Mouse (Mus musculus): ENCODE results near the gene Slc13a5. TPM values are rescaled to one million over a fixed set of nuclear protein-coding genes. Genes with fewer than 3 reads are reported as not detected.

Gene Slc13a5
- polyA plus RNA-seq (2012; ENCODE audit: insufficient read depth, low replicate concordance): 0.50 TPM in 1 of 2 replicates, not detected in the other

- no peak for TF ChIP-seq FLI1 (IDR thresholded peaks at IDR 0.05; ENCODE audit: low read length)
- no peak for TF ChIP-seq GATA1 (IDR thresholded peaks at IDR 0.05; ENCODE audit: borderline replicate concordance, low read length)
- peak within 1 kb of the TSS; percentile 86 for H3K4me3 ChIP-seq (replicated peaks)
- H3K9me3 ChIP-seq: peaks cover 3% of the 10 kb centered on the region; the same call in 1 of the 2 replicates
- H3K4me1 ChIP-seq: peaks cover 22% of the 10 kb centered on the region
- H3K36me3 ChIP-seq (replicated peaks; ENCODE audit: low read length): no peaks in the 10 kb centered on the region
- peaks cover 76% of the 10 kb centered on the region for H3K27me3 ChIP-seq (replicated peaks)
These were observed at the start of gene Slc13a5 for GRCm38 (mm10) chr11:72266960-72267560. TSS of gene Slc13a5 (minus strand) at chr11:72267222.

- TF ChIP-seq GATA1 (IDR thresholded peaks at IDR 0.05; ENCODE audit: borderline replicate concordance, low read length): no peak
- no peak for TF ChIP-seq FLI1 (IDR thresholded peaks at IDR 0.05; ENCODE audit: low read length)
- Histone ChIP-seq H3K36me3 (replicated peaks; ENCODE audit: low read length) (peaks cover 20% of the 10 kb centered on the region), H3K9me3 (no peaks in the 10 kb centered on the region), H3K4me3 (replicated peaks) (peak within 1 kb of the TSS; percentile 62), H3K4me1 (peaks cover 14% of the 10 kb centered on the region), H3K27me3 (replicated peaks) (peaks cover 48% of the 10 kb centered on the region)
These were observed 47.3 kb upstream of the Slc13a5 start, which contains the start of gene Fbxo39 for GRCm38 (mm10) chr11:72314151-72314895. TSS of gene Fbxo39 (plus strand) at chr11:72314444.

- H3K4me3 ChIP-seq (replicated peaks): no peak overlapping the region
- H3K4me1 ChIP-seq: peaks cover 17% of the 10 kb centered on the region
- H3K36me3 ChIP-seq (replicated peaks; ENCODE audit: low read length): peaks cover 47% of the 10 kb centered on the region
These were observed 44.5 kb upstream of the Slc13a5 start for GRCm38 (mm10) chr11:72311355-72312001.

DNA sequence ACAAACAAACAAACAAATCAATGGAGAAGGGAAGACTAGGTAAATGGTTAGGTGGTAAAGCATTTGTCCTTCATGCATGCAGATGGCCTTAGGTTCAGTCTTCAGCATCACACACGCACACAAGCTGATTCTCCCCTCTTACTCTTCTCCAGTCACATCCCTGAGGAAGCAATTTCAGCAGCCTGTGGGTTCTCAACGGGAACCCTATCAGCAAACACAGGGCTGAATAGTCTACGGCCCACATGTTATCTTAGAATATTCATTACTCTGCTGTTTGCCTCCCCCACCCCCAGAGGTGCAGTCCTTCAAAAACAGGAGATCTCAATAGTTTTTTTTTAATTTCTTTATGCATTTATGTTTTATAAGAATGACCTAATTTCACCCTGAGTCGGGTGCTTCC, 43.5 kb upstream of the Slc13a5 start:
- TF ChIP-seq GATA1 (IDR thresholded peaks at IDR 0.05; ENCODE audit: borderline replicate concordance, low read length) (no peak), FLI1 (IDR thresholded peaks at IDR 0.05; ENCODE audit: low read length) (no peak)
- peak overlapping the region; percentile 38 for H3K4me3 ChIP-seq (replicated peaks)
- peaks cover 55% of the 10 kb centered on the region for H3K36me3 ChIP-seq (replicated peaks; ENCODE audit: low read length)
- no peaks in the 10 kb centered on the region for H3K9me3 ChIP-seq
- peaks cover 17% of the 10 kb centered on the region for H3K4me1 ChIP-seq
- peaks cover 28% of the 10 kb centered on the region for H3K27me3 ChIP-seq (replicated peaks)

More at GRCm38 (mm10) chr11:72311355-72312001, 44.5 kb upstream of the Slc13a5 start:
- Histone ChIP-seq H3K9me3 (no peaks in the 10 kb centered on the region), H3K27me3 (replicated peaks) (peaks cover 34% of the 10 kb centered on the region)
- TF ChIP-seq FLI1 (IDR thresholded peaks at IDR 0.05; ENCODE audit: low read length) (no peak), GATA1 (IDR thresholded peaks at IDR 0.05; ENCODE audit: borderline replicate concordance, low read length) (no peak)

GRCm38 (mm10) chr11:72308982-72309381, 42.0 kb upstream of the Slc13a5 start:
- Histone ChIP-seq H3K36me3 (replicated peaks; ENCODE audit: low read length) (peaks cover 70% of the 10 kb centered on the region), H3K9me3 (no peaks in the 10 kb centered on the region), H3K4me3 (replicated peaks) (no peak overlapping the region), H3K27me3 (replicated peaks) (peaks cover 13% of the 10 kb centered on the region), H3K4me1 (peaks cover 20% of the 10 kb centered on the region)
- TF ChIP-seq GATA1 (IDR thresholded peaks at IDR 0.05; ENCODE audit: borderline replicate concordance, low read length) (no peak), FLI1 (IDR thresholded peaks at IDR 0.05; ENCODE audit: low read length) (no peak)

- TF ChIP-seq FLI1 (IDR thresholded peaks at IDR 0.05; ENCODE audit: low read length) (no peak), GATA1 (IDR thresholded peaks at IDR 0.05; ENCODE audit: borderline replicate concordance, low read length) (no peak)
- Histone ChIP-seq H3K27me3 (replicated peaks) (peaks cover 3% of the 10 kb centered on the region), H3K36me3 (replicated peaks; ENCODE audit: low read length) (peaks cover 81% of the 10 kb centered on the region), H3K4me1 (peaks cover 24% of the 10 kb centered on the region), H3K4me3 (replicated peaks) (no peak overlapping the region), H3K9me3 (no peaks in the 10 kb centered on the region)
These were observed 40.4 kb upstream of the Slc13a5 start for GRCm38 (mm10) chr11:72307461-72307860.

DNA sequence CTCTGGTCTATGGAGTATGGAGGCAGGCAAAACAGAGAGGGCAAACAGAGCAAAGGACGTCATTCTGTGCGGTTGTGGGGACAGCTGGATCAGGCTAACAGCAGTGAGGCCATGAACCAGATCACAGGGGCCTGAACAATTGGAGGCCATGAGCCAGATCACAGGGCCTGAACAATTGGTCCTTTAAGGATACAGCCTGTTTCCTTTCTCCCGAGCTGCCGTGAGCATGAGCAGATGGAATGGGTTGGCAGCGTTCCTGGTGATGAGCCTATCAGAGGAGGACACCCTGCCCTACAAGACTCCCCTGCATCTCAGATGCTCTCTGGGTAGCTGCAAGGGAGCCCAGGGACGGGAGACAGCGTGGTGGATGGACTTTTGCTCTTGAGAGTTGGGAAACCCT, 35.2 kb upstream of the Slc13a5 start:
- no peaks in the 10 kb centered on the region for H3K27me3 ChIP-seq (replicated peaks)
- H3K4me1 ChIP-seq: peaks cover 39% of the 10 kb centered on the region
- TF ChIP-seq GATA1 (IDR thresholded peaks at IDR 0.05; ENCODE audit: borderline replicate concordance, low read length): no peak
- TF ChIP-seq FLI1 (IDR thresholded peaks at IDR 0.05; ENCODE audit: low read length): no peak
- H3K4me3 ChIP-seq (replicated peaks): peak overlapping the region; percentile 93
- peaks cover 42% of the 10 kb centered on the region for H3K36me3 ChIP-seq (replicated peaks; ENCODE audit: low read length)
- no peaks in the 10 kb centered on the region for H3K9me3 ChIP-seq

DNA sequence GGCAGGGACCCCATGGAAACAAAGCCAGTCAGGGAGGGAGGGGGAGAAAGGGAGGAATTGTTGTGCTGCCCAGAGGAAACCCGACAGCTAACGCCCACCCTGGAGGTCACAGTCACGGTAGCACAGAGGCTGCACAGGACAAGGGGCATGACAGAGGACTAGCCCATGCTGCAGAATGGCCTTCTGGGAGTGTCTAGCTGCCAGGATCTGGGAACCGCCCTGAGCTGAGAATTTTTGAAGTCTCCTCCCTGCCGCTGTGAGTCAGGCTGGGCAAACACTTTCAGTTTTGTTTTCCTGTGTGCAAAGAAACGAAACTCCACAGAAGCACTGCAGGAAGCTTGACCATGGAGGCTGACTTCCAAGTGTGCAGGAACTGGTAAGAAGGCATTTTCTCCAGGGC, 34.3 kb upstream of the Slc13a5 start, which contains the start of gene Xaf1:
Xaf1 (plus strand) TSS at position 296 of the 400 bp plus-strand sequence.
- Histone ChIP-seq H3K36me3 (replicated peaks; ENCODE audit: low read length) (peaks cover 33% of the 10 kb centered on the region), H3K27me3 (replicated peaks) (no peaks in the 10 kb centered on the region), H3K4me1 (peaks cover 39% of the 10 kb centered on the region), H3K4me3 (replicated peaks) (peak within 1 kb of the TSS; percentile 93), H3K9me3 (no peaks in the 10 kb centered on the region)
- TF ChIP-seq GATA1 (IDR thresholded peaks at IDR 0.05; ENCODE audit: borderline replicate concordance, low read length) (no peak), FLI1 (IDR thresholded peaks at IDR 0.05; ENCODE audit: low read length) (no peak)

DNA sequence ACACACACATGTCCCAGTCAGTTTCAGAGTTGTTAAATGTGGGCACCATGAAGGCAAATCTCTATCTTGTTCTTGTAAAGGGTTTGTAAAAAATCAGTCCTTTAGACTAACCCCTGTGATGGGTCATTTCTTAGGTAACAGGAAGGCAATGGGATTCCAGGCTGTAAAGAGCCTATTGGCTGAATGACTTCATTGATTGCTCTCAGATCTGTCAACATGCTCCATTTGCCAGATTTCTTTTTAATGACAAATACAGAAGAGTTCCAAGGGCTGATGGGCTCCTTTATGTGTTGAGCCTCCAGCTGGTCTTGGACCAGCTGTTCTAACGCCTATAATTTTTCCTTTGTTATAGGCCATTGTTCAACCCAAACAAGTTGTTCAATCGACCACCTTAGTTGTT, 26.1 kb upstream of the Slc13a5 start:
- Histone ChIP-seq H3K9me3 (peaks cover 11% of the 10 kb centered on the region), H3K4me3 (replicated peaks) (no peak overlapping the region), H3K27me3 (replicated peaks) (peaks cover 5% of the 10 kb centered on the region), H3K36me3 (replicated peaks; ENCODE audit: low read length) (no peaks in the 10 kb centered on the region), H3K4me1 (no peaks in the 10 kb centered on the region)
- TF ChIP-seq FLI1 (IDR thresholded peaks at IDR 0.05; ENCODE audit: low read length): no peak
- TF ChIP-seq GATA1 (IDR thresholded peaks at IDR 0.05; ENCODE audit: borderline replicate concordance, low read length): no peak

All from megakaryocyte, embryonic 14.5 days (primary cell).